Mouse (Mus musculus): ENCODE measurements around the gene Hist1h1b. TPM values are rescaled to one million over a fixed set of nuclear protein-coding genes. Genes with fewer than 3 reads are reported as not detected.
"Not testable (repeated sequence)": the region's sequence is repeated elsewhere in the genome, so short reads cannot be mapped to it uniquely, and the experiment has no call there.

Gene Hist1h1b
- polyA plus RNA-seq, 1 experiment from 2014 or later, result 7.8 TPM

DNA sequence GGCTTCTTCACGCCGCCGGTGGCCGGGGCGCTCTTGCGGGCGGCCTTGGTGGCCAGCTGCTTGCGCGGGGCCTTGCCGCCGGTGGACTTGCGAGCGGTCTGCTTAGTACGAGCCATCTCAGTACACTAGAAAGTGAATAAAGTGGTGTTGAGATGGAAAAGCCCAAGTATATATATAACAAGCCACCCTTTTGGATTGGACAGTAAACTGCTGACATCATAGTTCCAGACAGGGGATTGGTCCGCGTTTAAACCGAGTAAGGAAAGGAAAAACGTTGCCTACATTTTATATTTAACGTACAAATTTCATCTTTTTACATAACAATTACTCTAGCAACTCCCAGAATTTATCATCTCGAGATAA is 2.8 kb upstream of the Hist1h1b start, which contains the start of gene Hist1h3i:
Gene Hist1h3i (minus strand): TSS at position 116 of the 363 bp plus-strand sequence.
- Histone ChIP-seq H3K4me3 (replicated peaks; ENCODE audit: low read length) (peak within 1 kb of the TSS; percentile 49), H3K4me1 (replicated peaks; ENCODE audit: control insufficient read depth, insufficient read depth, low read length) (peaks cover 42% of the 10 kb centered on the region), H3K27me3 (replicated peaks; ENCODE audit: control insufficient read depth, insufficient read depth, low read length) (no peaks in the 10 kb centered on the region), H3K27ac (ENCODE audit: low read length) (peak within 1 kb of the TSS; percentile 79), H3K36me3 (ENCODE audit: control insufficient read depth, insufficient read depth) (no peaks in the 10 kb centered on the region), H3K4me2 (ENCODE audit: low read length) (peak within 1 kb of the TSS; percentile 76), H3K9ac (replicated peaks; ENCODE audit: low read depth, low read length) (peak within 1 kb of the TSS; percentile 59), H3K9me3 (ENCODE audit: control insufficient read depth, low read length) (no peaks in the 10 kb centered on the region)
- WGBS, result under 1% methylated on average over 14 of the region's 20 CpGs
- ATAC-seq, result peak; percentile 77

DNA sequence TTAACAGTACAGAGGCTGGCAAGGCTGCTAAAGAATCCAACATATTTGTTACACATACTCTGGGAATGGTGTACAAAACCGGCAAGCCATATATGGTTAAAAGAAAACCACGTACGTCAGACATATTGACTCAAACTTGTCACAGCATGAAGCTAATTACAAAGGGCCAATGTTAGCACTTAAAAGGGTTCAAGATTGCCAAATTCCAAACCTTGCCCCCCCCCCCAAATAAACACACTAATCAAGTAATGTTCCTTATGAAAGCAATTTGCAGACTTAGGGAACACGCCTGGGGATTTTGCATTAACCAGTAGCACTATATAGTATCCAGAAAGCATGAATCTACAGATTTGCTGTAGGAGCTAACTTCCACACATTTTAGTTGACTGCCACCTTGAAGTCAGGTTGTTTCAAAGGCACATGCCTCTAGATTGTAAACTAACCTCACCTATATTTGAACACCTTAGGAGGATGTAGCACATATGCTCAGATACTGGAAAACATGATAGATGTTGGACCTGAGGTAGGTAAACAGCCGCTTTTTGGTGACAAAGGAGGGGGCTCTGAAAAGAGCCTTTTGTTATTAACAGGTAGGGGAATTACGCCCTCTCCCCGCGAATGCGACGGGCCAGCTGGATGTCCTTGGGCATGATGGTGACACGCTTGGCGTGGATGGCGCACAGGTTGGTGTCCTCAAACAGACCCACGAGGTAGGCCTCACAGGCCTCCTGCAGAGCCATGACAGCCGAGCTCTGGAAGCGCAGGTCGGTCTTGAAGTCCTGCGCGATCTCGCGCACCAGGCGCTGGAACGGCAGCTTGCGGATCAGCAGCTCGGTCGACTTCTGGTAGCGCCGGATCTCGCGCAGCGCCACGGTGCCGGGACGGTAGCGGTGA is 2.2 kb upstream of the Hist1h1b start:
- Histone ChIP-seq H3K4me1 (replicated peaks; ENCODE audit: control insufficient read depth, insufficient read depth, low read length) (peaks cover 38% of the 10 kb centered on the region), H3K27ac (ENCODE audit: low read length) (peak overlapping the region; percentile 79), H3K4me2 (ENCODE audit: low read length) (peak overlapping the region; percentile 76), H3K9ac (replicated peaks; ENCODE audit: low read depth, low read length) (peak overlapping the region; percentile 59), H3K4me3 (replicated peaks; ENCODE audit: low read length) (peak overlapping the region; percentile 49)
- not testable (repeated sequence) for H3K36me3 ChIP-seq (ENCODE audit: control insufficient read depth, insufficient read depth); ATAC-seq; H3K9me3 ChIP-seq (ENCODE audit: control insufficient read depth, low read length); H3K27me3 ChIP-seq (replicated peaks; ENCODE audit: control insufficient read depth, insufficient read depth, low read length)
- 0% methylated on average over 16 of the region's 35 CpGs for WGBS

DNA sequence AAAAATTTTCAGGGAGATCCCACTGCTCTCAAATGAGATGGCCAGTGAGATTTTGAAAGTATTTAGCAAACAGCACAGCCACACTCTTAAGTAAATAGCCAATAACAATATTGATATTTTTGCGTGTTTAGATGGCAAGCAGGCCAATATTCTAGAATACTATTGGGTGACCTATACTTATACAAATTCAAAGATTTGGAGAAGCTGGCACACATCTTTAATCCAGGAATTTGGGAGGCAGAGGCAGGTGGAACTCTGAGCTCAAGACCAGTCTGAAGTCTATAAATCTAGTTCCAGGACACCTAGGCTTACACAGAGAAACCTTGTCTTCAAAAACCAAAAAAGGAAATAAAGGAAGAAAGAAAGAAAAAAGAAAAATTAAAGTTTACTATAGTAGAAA is 1.2 kb upstream of the Hist1h1b start:
- Histone ChIP-seq H3K27me3 (replicated peaks; ENCODE audit: control insufficient read depth, insufficient read depth, low read length) (no peaks in the 10 kb centered on the region), H3K4me1 (replicated peaks; ENCODE audit: control insufficient read depth, insufficient read depth, low read length) (peaks cover 38% of the 10 kb centered on the region), H3K9ac (replicated peaks; ENCODE audit: low read depth, low read length) (no peak overlapping the region), H3K27ac (ENCODE audit: low read length) (no peak overlapping the region), H3K36me3 (ENCODE audit: control insufficient read depth, insufficient read depth) (no peaks in the 10 kb centered on the region), H3K4me3 (replicated peaks; ENCODE audit: low read length) (no peak overlapping the region), H3K4me2 (ENCODE audit: low read length) (no peak overlapping the region), H3K9me3 (ENCODE audit: control insufficient read depth, low read length) (no peaks in the 10 kb centered on the region)
- ATAC-seq, result no peak
- 97% methylated on average over 1 of the region's 1 CpGs for WGBS

DNA sequence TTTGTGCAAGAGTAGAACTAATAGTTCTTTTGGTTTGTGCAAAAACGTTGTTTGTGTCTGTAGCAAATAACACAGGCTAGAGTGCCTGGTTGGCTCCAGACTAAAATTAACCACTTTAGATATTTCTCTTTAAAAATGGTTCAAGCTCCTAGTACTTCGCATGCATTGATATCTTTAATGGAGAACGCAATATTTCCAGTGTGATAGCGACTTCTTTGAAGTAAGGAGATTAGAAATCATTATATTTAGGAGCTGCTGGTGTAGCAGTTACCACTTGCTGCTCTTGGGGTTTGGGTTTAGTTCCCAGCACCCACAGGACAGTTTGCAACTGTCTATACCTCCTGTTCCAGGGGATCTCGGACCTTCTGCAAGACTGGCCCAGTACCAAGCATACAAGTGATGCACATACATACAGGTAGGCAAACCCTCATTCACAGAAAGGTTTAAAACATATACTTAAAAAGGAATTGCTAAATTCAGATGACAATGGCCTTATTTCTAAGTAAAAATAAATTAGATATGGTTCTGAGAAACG is 663 bp upstream of the Hist1h1b start:
- no peaks in the 10 kb centered on the region for H3K27me3 ChIP-seq (replicated peaks; ENCODE audit: control insufficient read depth, insufficient read depth, low read length)
- no peak for ATAC-seq
- H3K4me3 ChIP-seq (replicated peaks; ENCODE audit: low read length), result no peak overlapping the region
- no peaks in the 10 kb centered on the region for H3K36me3 ChIP-seq (ENCODE audit: control insufficient read depth, insufficient read depth)
- H3K27ac ChIP-seq (ENCODE audit: low read length), result peak overlapping the region; percentile 44; the same call in 1 of the 2 replicates
- no peaks in the 10 kb centered on the region for H3K9me3 ChIP-seq (ENCODE audit: control insufficient read depth, low read length)
- H3K4me1 ChIP-seq (replicated peaks; ENCODE audit: control insufficient read depth, insufficient read depth, low read length), result peaks cover 37% of the 10 kb centered on the region
- WGBS, result 47% methylated on average over 6 of the region's 6 CpGs
- no peak overlapping the region for H3K9ac ChIP-seq (replicated peaks; ENCODE audit: low read depth, low read length)
- no peak overlapping the region for H3K4me2 ChIP-seq (ENCODE audit: low read length)

DNA sequence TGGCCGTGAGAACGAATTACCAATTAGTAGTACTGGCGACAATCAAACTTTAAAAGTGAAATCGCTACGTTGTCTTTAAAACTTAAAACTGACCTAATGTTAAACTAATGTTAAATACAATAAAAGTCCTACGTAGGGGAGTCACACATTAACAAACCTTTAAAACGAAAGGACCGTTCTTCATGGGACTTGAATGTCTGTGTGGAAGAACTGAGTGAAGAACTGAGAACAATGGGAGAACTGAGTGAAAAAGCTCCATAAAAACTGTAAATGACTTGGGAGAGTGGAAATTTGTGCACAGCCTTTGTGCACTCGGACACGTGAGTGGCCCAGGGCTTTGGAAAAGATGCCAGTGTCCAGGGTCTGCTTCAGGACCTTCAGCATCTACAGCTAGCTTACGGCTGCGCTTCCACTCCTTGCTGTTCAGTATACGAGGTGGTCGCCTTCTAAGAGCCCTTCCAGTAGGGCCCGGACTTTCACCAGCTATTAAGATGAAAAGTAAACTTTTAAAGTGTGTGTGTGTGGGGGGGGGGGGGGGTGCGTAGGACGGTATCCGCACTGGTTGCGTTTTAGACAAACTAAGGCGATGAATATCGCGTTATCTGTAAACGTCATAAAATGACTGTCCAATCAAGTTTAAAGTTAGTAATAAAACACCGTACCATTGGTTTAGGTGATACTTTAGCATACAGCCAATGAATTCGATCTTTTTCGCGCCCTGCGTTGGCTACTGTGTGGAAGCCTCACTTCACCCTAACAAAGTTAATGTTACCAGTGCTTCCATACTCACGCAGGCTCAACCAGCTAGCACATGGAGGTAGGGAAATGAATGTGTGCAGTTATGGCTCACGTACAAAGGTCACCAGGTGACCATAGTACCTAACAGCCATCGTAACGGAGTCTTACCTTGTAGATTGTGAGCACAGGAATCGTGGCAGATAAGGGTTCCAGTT is 1.3 kb downstream of the Hist1h1b start:
- no peaks in the 10 kb centered on the region for H3K36me3 ChIP-seq (ENCODE audit: control insufficient read depth, insufficient read depth)
- 3% methylated on average over 33 of the region's 33 CpGs for WGBS
- H3K9ac ChIP-seq (replicated peaks; ENCODE audit: low read depth, low read length), result peak overlapping the region; percentile 71
- H3K27ac ChIP-seq (ENCODE audit: low read length), result peak overlapping the region; percentile 87
- H3K4me1 ChIP-seq (replicated peaks; ENCODE audit: control insufficient read depth, insufficient read depth, low read length), result peaks cover 28% of the 10 kb centered on the region
- peak overlapping the region; percentile 71 for H3K4me3 ChIP-seq (replicated peaks; ENCODE audit: low read length)
- H3K27me3 ChIP-seq (replicated peaks; ENCODE audit: control insufficient read depth, insufficient read depth, low read length), result no peaks in the 10 kb centered on the region
- ATAC-seq, result peak; percentile 93
- H3K9me3 ChIP-seq (ENCODE audit: control insufficient read depth, low read length), result no peaks in the 10 kb centered on the region
- H3K4me2 ChIP-seq (ENCODE audit: low read length), result peak overlapping the region; percentile 95

DNA sequence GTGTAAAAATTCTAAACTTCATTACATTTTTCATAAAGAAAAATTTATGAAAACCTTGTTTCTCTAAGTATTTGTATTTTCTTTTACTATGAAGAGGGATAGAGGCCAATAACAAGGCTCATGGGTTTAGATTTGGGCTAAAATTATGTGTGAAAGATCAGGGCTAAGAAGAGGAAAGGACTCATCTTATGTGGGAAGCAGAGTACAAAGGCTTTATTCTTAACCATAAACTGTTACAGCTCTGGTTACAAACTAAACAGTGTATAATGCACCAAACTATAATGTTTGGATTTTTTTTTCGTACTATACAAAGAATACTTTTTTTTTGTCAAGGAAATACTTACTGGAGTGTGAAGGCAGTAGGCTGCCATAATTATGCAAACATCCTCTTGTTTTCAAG is 24.7 kb downstream of the Hist1h1b start:
- Histone ChIP-seq H3K9me3 (ENCODE audit: control insufficient read depth, low read length) (no peaks in the 10 kb centered on the region), H3K4me1 (replicated peaks; ENCODE audit: control insufficient read depth, insufficient read depth, low read length) (peaks cover 11% of the 10 kb centered on the region), H3K4me3 (replicated peaks; ENCODE audit: low read length) (no peak overlapping the region), H3K36me3 (ENCODE audit: control insufficient read depth, insufficient read depth) (no peaks in the 10 kb centered on the region), H3K27me3 (replicated peaks; ENCODE audit: control insufficient read depth, insufficient read depth, low read length) (no peaks in the 10 kb centered on the region), H3K27ac (ENCODE audit: low read length) (no peak overlapping the region), H3K9ac (replicated peaks; ENCODE audit: low read depth, low read length) (no peak overlapping the region), H3K4me2 (ENCODE audit: low read length) (no peak overlapping the region)
- WGBS, result 61% methylated on average over 1 of the region's 1 CpGs
- no peak for ATAC-seq

DNA sequence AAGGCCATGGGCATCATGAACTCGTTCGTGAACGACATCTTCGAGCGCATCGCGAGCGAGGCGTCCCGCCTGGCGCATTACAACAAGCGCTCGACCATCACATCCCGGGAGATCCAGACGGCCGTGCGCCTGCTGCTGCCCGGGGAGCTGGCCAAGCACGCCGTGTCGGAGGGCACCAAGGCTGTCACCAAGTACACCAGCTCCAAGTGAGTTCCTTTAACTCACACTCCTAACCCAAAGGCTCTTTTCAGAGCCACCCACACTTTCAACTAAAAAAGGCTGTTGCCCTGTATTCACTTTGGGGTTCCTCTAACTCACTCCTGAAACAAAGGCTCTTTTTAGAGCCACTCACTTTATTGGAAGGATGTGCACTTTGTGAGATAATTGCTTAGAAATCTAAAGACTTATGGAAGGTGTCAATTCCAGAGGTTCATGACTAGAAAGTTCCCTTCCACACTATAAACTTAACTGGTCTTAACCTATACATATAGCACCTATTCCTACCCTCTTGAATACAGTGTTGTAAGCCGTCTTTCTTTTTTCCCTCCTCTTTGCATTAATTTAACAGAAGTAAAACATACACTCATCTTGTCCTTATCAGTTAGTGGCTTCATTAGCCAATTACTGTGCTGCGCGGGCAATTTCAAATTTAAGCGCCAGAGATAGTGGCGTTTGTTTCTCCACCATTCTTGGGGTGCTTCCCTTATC is 26.0 kb downstream of the Hist1h1b start:
- ATAC-seq, result not testable (repeated sequence)
- 0% methylated on average over 8 of the region's 26 CpGs for WGBS

DNA sequence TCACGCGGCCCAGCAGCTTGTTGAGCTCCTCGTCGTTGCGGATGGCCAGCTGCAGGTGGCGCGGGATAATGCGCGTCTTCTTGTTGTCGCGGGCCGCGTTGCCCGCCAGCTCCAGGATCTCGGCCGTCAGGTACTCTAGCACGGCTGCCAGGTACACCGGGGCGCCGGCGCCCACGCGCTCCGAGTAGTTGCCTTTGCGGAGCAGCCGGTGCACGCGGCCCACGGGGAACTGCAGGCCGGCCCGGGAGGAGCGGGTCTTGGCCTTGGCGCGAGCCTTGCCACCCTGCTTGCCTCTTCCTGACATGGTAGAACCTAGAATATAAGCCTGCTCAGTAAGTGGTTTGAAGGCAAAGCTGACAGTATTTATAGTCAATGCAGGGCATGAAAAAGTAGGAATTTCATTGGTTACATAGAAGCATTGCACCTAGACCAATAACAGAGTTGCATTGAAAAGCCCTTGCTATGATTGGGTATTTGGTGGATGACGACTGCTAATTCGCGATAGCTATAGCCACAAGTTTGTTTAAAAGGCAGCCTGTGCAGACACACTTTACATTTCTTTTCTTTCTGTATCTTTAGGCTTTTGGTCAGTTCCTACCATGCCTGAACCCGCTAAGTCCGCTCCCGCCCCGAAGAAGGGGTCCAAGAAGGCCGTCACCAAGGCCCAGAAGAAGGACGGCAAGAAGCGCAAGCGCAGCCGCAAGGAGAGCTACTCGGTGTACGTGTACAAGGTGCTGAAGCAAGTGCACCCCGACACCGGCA is 26.7 kb downstream of the Hist1h1b start, which contains the start of the genes Hist1h2ak and Hist1h2bn:
Gene Hist1h2ak (minus strand): TSS at position 304 of the 762 bp plus-strand sequence.
Gene Hist1h2bn (plus strand): TSS at position 600 of the 762 bp plus-strand sequence.
- WGBS, result under 1% methylated on average over 32 of the region's 50 CpGs
- peak; percentile 95 for ATAC-seq
- H3K36me3 ChIP-seq (ENCODE audit: control insufficient read depth, insufficient read depth); H3K9me3 ChIP-seq (ENCODE audit: control insufficient read depth, low read length); H3K27me3 ChIP-seq (replicated peaks; ENCODE audit: control insufficient read depth, insufficient read depth, low read length): not testable (repeated sequence)
- H3K4me2 ChIP-seq (ENCODE audit: low read length), result peak within 1 kb of the TSS; percentile 85
- H3K9ac ChIP-seq (replicated peaks; ENCODE audit: low read depth, low read length), result peak within 1 kb of the TSS; percentile 64
- peak within 1 kb of the TSS; percentile 94 for H3K27ac ChIP-seq (ENCODE audit: low read length)
- H3K4me1 ChIP-seq (replicated peaks; ENCODE audit: control insufficient read depth, insufficient read depth, low read length), result peaks cover 13% of the 10 kb centered on the region
- H3K4me3 ChIP-seq (replicated peaks; ENCODE audit: low read length), result peak within 1 kb of the TSS; percentile 51

More for the DNA sequence above, 26.0 kb downstream of the Hist1h1b start:
- H3K9me3 ChIP-seq (ENCODE audit: control insufficient read depth, low read length); H3K27me3 ChIP-seq (replicated peaks; ENCODE audit: control insufficient read depth, insufficient read depth, low read length); H3K36me3 ChIP-seq (ENCODE audit: control insufficient read depth, insufficient read depth): not testable (repeated sequence)
- H3K27ac ChIP-seq (ENCODE audit: low read length), result peak overlapping the region; percentile 86
- 0 out of 2 replicates have a peak overlapping the region, but pooled peaks have one; percentile 29 for H3K9ac ChIP-seq (replicated peaks; ENCODE audit: low read depth, low read length)
- peak overlapping the region; percentile 66 for H3K4me2 ChIP-seq (ENCODE audit: low read length)
- H3K4me1 ChIP-seq (replicated peaks; ENCODE audit: control insufficient read depth, insufficient read depth, low read length), result peaks cover 11% of the 10 kb centered on the region
- peak overlapping the region; percentile 51 for H3K4me3 ChIP-seq (replicated peaks; ENCODE audit: low read length)
